Mouse (Mus musculus) kidney, postnatal 0 days (tissue): ENCODE data around the gene Pde4d. TPM values are rescaled to one million over a fixed set of nuclear protein-coding genes. Genes with fewer than 3 reads are reported as not detected.

ENCODE experiments used
- ATAC-seq: fragments of 200-750 bp; cut with Nextera tagmentation; replicated peaks from 2 replicates; pipeline ENCODE4 v1.8.0; 2017; ENCODE audit warnings: low read depth, moderate number of reproducible peaks, moderate TSS enrichment, moderate library complexity; ENCODE audit not compliant: low FRiP score
- DNase-seq: peaks from one replicate; pipeline ENCODE4 v3.0.0-alpha.2; 2016; ENCODE audit warnings: low spot score
- H3K27ac ChIP-seq: fragments of 300-500 bp; sonication (generic); 2 replicates; pipeline ENCODE4 v1.5.1; 2014; ENCODE audit warnings: mild to moderate bottlenecking
- H3K27me3 ChIP-seq: fragments of 300-500 bp; sonication (generic); 2 replicates; pipeline ENCODE4 v1.6.1; 2014; ENCODE audit warnings: low read length, mixed read lengths; ENCODE audit not compliant: insufficient read depth
- H3K36me3 ChIP-seq: fragments of 300-500 bp; sonication (generic); 2 replicates; pipeline ENCODE4 v1.6.1; 2014; ENCODE audit warnings: low read length, mixed read lengths; ENCODE audit not compliant: insufficient read depth
- H3K4me1 ChIP-seq: fragments of 300-500 bp; sonication (generic); replicated peaks from 2 replicates; pipeline ENCODE4 v1.6.1; 2014; ENCODE audit warnings: antibody characterized with exemption, low read length, mixed read lengths; ENCODE audit not compliant: insufficient read depth
- H3K4me2 ChIP-seq: fragments of 300-500 bp; sonication (generic); 2 replicates; pipeline ENCODE4 v1.6.1; 2014; ENCODE audit warnings: mild to moderate bottlenecking, low read length, moderate library complexity, mixed read lengths
- H3K4me3 ChIP-seq: fragments of 300-500 bp; sonication (generic); replicated peaks from 2 replicates; pipeline ENCODE4 v1.5.1; 2014; ENCODE audit warnings: low read depth, low read length
- H3K9ac ChIP-seq: fragments of 300-500 bp; sonication (generic); 2 replicates; pipeline ENCODE4 v1.6.1; 2014; ENCODE audit warnings: low read depth, low read length
- H3K9me3 ChIP-seq: fragments of 300-500 bp; sonication (generic); replicated peaks from 2 replicates; pipeline ENCODE4 v1.6.1; 2016; ENCODE audit warnings: low read length, inconsistent platforms, mixed read lengths
- CTCF ChIP-seq: IDR thresholded peaks from 2 replicates; pipeline ENCODE4 v1.5.1; 2016; ENCODE audit warnings: antibody characterized with exemption, low read depth, mild to moderate bottlenecking, moderate library complexity
- WGBS: fragments of 180-500 bp; shearing (Covaris S2); extraction: QIAGEN DNeasy Blood & Tissue Kit; methylation state at CpG from one replicate; pipeline ENCODE4 v1.1.7; 2014; 5-methylcytosine and 5-hydroxymethylcytosine counted together
- polyA plus RNA-seq: library from polyadenylated mRNA; unstranded; fragments of >200 nt; fragmentation: Nextera tagmentation; extraction: Ambion mirVana; gene quantifications from 2 replicates; pipeline ENCODE4 v1.2.1, GENCODE M21; 2015

Pde4d gene
- polyA plus RNA-seq, 1 experiment from 2014 or later = 7.1 TPM

GRCm38 (mm10) chr13:109927782-109928181 is 1478.0 kb downstream of the Pde4d start:
- 63% methylated on average over 2 of the region's 2 CpGs for WGBS
- Histone ChIP-seq H3K4me2 (no peak overlapping the region), H3K27ac (no peak overlapping the region), H3K27me3 (no peaks in the 10 kb centered on the region), H3K4me3 (no peak overlapping the region), H3K9me3 (no peaks in the 10 kb centered on the region), H3K36me3 (no peaks in the 10 kb centered on the region), H3K4me1 (no peaks in the 10 kb centered on the region), H3K9ac (no peak overlapping the region)
- no peak for TF ChIP-seq CTCF
- ATAC-seq (no peak), DNase-seq (no peak)

GRCm38 (mm10) chr13:109932688-109933087 is 1482.9 kb downstream of the Pde4d start:
- Histone ChIP-seq H3K9ac (no peak overlapping the region), H3K4me3 (no peak overlapping the region), H3K9me3 (no peaks in the 10 kb centered on the region), H3K36me3 (no peaks in the 10 kb centered on the region), H3K27ac (no peak overlapping the region), H3K4me2 (no peak overlapping the region), H3K27me3 (no peaks in the 10 kb centered on the region), H3K4me1 (no peaks in the 10 kb centered on the region)
- no peak for ATAC-seq
- TF ChIP-seq CTCF = no peak
- no peak for DNase-seq
- WGBS = 95% methylated on average over 13 of the region's 13 CpGs

GRCm38 (mm10) chr13:109933554-109933953 is 1483.8 kb downstream of the Pde4d start:
- ATAC-seq (no peak), DNase-seq (no peak)
- H3K4me2 ChIP-seq = no peak overlapping the region
- 0 out of 2 replicates have a peak, but pooled peaks cover under 1% of the 10 kb centered on the region for H3K36me3 ChIP-seq
- H3K4me3 ChIP-seq = no peak overlapping the region
- no peak overlapping the region for H3K9ac ChIP-seq
- no peaks in the 10 kb centered on the region for H3K9me3 ChIP-seq
- no peak overlapping the region for H3K27ac ChIP-seq
- no peaks in the 10 kb centered on the region for H3K4me1 ChIP-seq
- WGBS = 93% methylated on average over 7 of the region's 7 CpGs
- no peak for TF ChIP-seq CTCF
- H3K27me3 ChIP-seq = no peaks in the 10 kb centered on the region

- DNase-seq = no peak
Measured at GRCm38 (mm10) chr13:109936866-109937265, 1487.1 kb downstream of the Pde4d start.

GRCm38 (mm10) chr13:109944822-109945551 is 1495.2 kb downstream of the Pde4d start:
- Histone ChIP-seq H3K27ac (no peak overlapping the region), H3K27me3 (no peaks in the 10 kb centered on the region), H3K4me2 (no peak overlapping the region), H3K36me3 (peaks cover 23% of the 10 kb centered on the region; the same call in 1 of the 2 replicates), H3K9me3 (no peaks in the 10 kb centered on the region), H3K9ac (no peak overlapping the region), H3K4me3 (no peak overlapping the region), H3K4me1 (no peaks in the 10 kb centered on the region)
- no peak for DNase-seq
- ATAC-seq = no peak
- no peak for TF ChIP-seq CTCF
- WGBS = 95% methylated on average over 7 of the region's 7 CpGs

More at GRCm38 (mm10) chr13:109936866-109937265, 1487.1 kb downstream of the Pde4d start:
- no peak for ATAC-seq
- Histone ChIP-seq H3K4me3 (no peak overlapping the region), H3K4me2 (no peak overlapping the region), H3K27ac (no peak overlapping the region), H3K9me3 (no peaks in the 10 kb centered on the region), H3K36me3 (0 out of 2 replicates have a peak, but pooled peaks cover 2% of the 10 kb centered on the region), H3K9ac (no peak overlapping the region), H3K27me3 (no peaks in the 10 kb centered on the region), H3K4me1 (no peaks in the 10 kb centered on the region)
- WGBS = 96% methylated on average over 5 of the region's 5 CpGs
- no peak for TF ChIP-seq CTCF

- 51% methylated on average over 14 of the region's 14 CpGs for WGBS
- Histone ChIP-seq H3K9me3 (no peaks in the 10 kb centered on the region), H3K4me1 (no peaks in the 10 kb centered on the region), H3K36me3 (peaks cover 29% of the 10 kb centered on the region; the same call in 1 of the 2 replicates), H3K9ac (no peak overlapping the region), H3K27ac (no peak overlapping the region), H3K4me3 (no peak overlapping the region), H3K4me2 (no peak overlapping the region), H3K27me3 (no peaks in the 10 kb centered on the region)
- DNase-seq (no peak), ATAC-seq (no peak)
- no peak for TF ChIP-seq CTCF
Measured at GRCm38 (mm10) chr13:109951466-109951865, 1501.7 kb downstream of the Pde4d start.
